Mouse (Mus musculus): Measurements from ENCODE around the gene Fbxo22. TPM values are rescaled to one million over a fixed set of nuclear protein-coding genes. Genes with fewer than 3 reads are reported as not detected.
"Not testable (repeated sequence)": the region's sequence is repeated elsewhere in the genome, so short reads cannot be mapped to it uniquely, and the experiment has no call there.

Fbxo22 gene
- polyA plus RNA-seq, 1 experiment from 2014 or later, result 79.1 TPM

DNA sequence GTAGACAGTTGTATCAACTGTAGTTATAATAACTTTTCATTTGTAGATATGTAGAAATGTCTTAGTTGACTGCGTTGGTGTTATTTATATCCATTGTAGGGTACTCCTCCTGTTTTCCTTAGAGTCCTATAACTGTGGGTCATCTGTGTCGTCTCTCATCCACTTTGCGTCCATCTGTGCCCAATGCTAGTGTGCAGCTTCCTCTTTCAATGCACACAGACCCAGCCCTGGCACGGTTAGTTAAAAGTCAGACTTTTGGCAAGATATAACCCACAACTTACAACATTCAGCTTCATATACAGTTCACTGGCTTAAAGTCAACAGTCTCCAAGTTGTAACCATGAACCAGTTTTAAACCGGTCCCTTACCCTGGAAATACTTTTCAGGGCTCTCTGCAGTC is 23.4 kb downstream of the Fbxo22 start:
- Histone ChIP-seq H3K4me1 (replicated peaks; ENCODE audit: control insufficient read depth, insufficient read depth, low read length) (no peaks in the 10 kb centered on the region), H3K9ac (no peak overlapping the region), H3K4me2 (replicated peaks) (no peak overlapping the region), H3K9me3 (ENCODE audit: control insufficient read depth, low read length) (no peaks in the 10 kb centered on the region), H3K36me3 (replicated peaks; ENCODE audit: control insufficient read depth, insufficient read depth) (no peaks in the 10 kb centered on the region), H3K27ac (no peak overlapping the region), H3K27me3 (ENCODE audit: control insufficient read depth, insufficient read depth, low read length) (no peaks in the 10 kb centered on the region), H3K4me3 (replicated peaks; ENCODE audit: low read length) (no peak overlapping the region)
- WGBS, result 93% methylated on average over 5 of the region's 5 CpGs
- ATAC-seq (ENCODE audit: low FRiP score) (no peak), DNase-seq (ENCODE audit: low spot score) (no peak)

DNA sequence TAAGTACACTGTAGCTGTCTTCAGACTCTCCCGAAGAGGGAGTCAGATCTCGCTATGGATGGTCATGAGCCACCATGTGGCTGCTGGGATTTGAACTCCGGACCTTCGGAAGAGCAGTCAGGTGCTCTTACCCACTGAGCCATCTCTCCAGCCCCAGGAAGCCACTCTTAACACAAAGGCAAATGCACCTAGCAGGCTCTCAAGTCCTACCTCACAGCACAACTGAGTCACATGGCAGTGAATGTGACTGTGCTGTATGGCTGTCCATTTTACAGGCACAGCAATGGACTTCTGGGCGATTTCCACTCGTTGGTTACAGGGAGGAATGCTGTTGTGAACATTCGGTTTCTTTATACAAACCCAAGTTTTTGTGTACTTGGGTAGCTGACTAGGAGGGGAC is 23.9 kb downstream of the Fbxo22 start:
- Histone ChIP-seq H3K27me3 (ENCODE audit: control insufficient read depth, insufficient read depth, low read length) (no peaks in the 10 kb centered on the region), H3K4me1 (replicated peaks; ENCODE audit: control insufficient read depth, insufficient read depth, low read length) (no peaks in the 10 kb centered on the region), H3K4me2 (replicated peaks) (no peak overlapping the region), H3K4me3 (replicated peaks; ENCODE audit: low read length) (no peak overlapping the region), H3K9me3 (ENCODE audit: control insufficient read depth, low read length) (no peaks in the 10 kb centered on the region), H3K27ac (no peak overlapping the region), H3K9ac (no peak overlapping the region), H3K36me3 (replicated peaks; ENCODE audit: control insufficient read depth, insufficient read depth) (no peaks in the 10 kb centered on the region)
- DNase-seq (ENCODE audit: low spot score) (no peak), ATAC-seq (ENCODE audit: low FRiP score) (no peak)
- 92% methylated on average over 7 of the region's 7 CpGs for WGBS

DNA sequence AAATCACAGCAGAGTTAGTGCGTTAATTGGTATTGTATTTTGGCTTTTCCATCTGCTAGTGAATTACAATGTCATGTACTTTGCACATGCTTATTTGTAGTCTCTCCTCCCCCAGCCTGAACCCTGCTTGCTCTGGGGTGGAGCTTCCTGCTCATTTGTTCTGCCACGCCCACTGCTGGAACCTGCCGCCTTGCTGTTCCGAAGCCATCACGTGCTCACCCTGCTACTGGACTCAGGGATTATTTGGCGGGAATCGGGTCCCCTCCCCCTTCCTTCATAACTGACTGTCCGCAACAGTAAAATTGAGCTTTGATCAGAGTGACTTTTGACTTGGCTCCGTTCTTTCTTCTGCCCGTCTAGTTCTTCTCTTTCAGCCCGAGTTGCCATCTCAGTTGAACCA is 24.4 kb downstream of the Fbxo22 start:
- not testable (repeated sequence) for H3K36me3 ChIP-seq (replicated peaks; ENCODE audit: control insufficient read depth, insufficient read depth); H3K27me3 ChIP-seq (ENCODE audit: control insufficient read depth, insufficient read depth, low read length); ATAC-seq (ENCODE audit: low FRiP score); H3K9ac ChIP-seq; H3K4me3 ChIP-seq (replicated peaks; ENCODE audit: low read length); H3K9me3 ChIP-seq (ENCODE audit: control insufficient read depth, low read length); H3K4me1 ChIP-seq (replicated peaks; ENCODE audit: control insufficient read depth, insufficient read depth, low read length); DNase-seq (ENCODE audit: low spot score); H3K4me2 ChIP-seq (replicated peaks); H3K27ac ChIP-seq
- 75% methylated on average over 11 of the region's 11 CpGs for WGBS

- Histone ChIP-seq H3K4me1 (replicated peaks; ENCODE audit: control insufficient read depth, insufficient read depth, low read length) (no peaks in the 10 kb centered on the region), H3K4me2 (replicated peaks) (no peak overlapping the region), H3K9ac (no peak overlapping the region), H3K36me3 (replicated peaks; ENCODE audit: control insufficient read depth, insufficient read depth) (no peaks in the 10 kb centered on the region), H3K27ac (no peak overlapping the region), H3K9me3 (ENCODE audit: control insufficient read depth, low read length) (no peaks in the 10 kb centered on the region), H3K4me3 (replicated peaks; ENCODE audit: low read length) (no peak overlapping the region), H3K27me3 (ENCODE audit: control insufficient read depth, insufficient read depth, low read length) (no peaks in the 10 kb centered on the region)
- no peak for DNase-seq (ENCODE audit: low spot score)
- no peak for ATAC-seq (ENCODE audit: low FRiP score)
- WGBS, result 70% methylated on average over 13 of the region's 13 CpGs
These were observed 27.8 kb downstream of the Fbxo22 start for GRCm38 (mm10) chr9:55236235-55237165.

DNA sequence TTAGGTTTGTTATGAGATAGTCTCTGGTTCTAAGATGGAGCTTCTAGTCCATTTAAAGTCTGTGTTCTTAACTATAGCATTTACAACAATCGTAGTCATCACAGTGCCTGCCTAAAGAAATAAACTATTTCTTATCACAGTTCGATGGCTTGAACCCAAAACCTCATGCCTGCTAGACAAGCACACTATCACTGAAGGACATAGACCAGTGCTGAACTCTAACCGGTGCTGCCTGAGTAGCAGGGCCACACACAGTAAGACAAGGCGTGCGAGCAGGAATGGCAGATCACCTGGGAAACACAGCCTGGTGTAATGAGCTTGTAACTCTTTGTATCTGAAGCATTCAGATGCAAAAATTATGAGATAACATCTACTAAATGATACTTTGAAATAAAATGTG is 32.1 kb downstream of the Fbxo22 start:
- ATAC-seq (ENCODE audit: low FRiP score), result no peak
- no peak overlapping the region for H3K4me3 ChIP-seq (replicated peaks; ENCODE audit: low read length)
- no peak overlapping the region for H3K9ac ChIP-seq
- no peaks in the 10 kb centered on the region for H3K36me3 ChIP-seq (replicated peaks; ENCODE audit: control insufficient read depth, insufficient read depth)
- WGBS, result 89% methylated on average over 5 of the region's 5 CpGs
- no peak overlapping the region for H3K27ac ChIP-seq
- no peaks in the 10 kb centered on the region for H3K9me3 ChIP-seq (ENCODE audit: control insufficient read depth, low read length)
- no peaks in the 10 kb centered on the region for H3K4me1 ChIP-seq (replicated peaks; ENCODE audit: control insufficient read depth, insufficient read depth, low read length)
- DNase-seq (ENCODE audit: low spot score), result no peak
- H3K4me2 ChIP-seq (replicated peaks), result no peak overlapping the region
- H3K27me3 ChIP-seq (ENCODE audit: control insufficient read depth, insufficient read depth, low read length), result no peaks in the 10 kb centered on the region

- H3K4me3 ChIP-seq (replicated peaks; ENCODE audit: low read length), result no peak overlapping the region; the same call in 1 of the 2 replicates
- no peak overlapping the region for H3K27ac ChIP-seq
- whole genome bisulfite sequencing, result 43% methylated on average over 24 of the region's 24 CpGs
- ATAC-seq (ENCODE audit: low FRiP score) (no peak), DNase-seq (ENCODE audit: low spot score) (no peak)
- H3K9ac ChIP-seq, result no peak overlapping the region
- H3K9me3 ChIP-seq (ENCODE audit: control insufficient read depth, low read length), result no peaks in the 10 kb centered on the region
- H3K27me3 ChIP-seq (ENCODE audit: control insufficient read depth, insufficient read depth, low read length), result no peaks in the 10 kb centered on the region
- no peaks in the 10 kb centered on the region for H3K36me3 ChIP-seq (replicated peaks; ENCODE audit: control insufficient read depth, insufficient read depth)
- no peaks in the 10 kb centered on the region for H3K4me1 ChIP-seq (replicated peaks; ENCODE audit: control insufficient read depth, insufficient read depth, low read length)
- peak overlapping the region; percentile 34 for H3K4me2 ChIP-seq (replicated peaks)
These were observed 33.3 kb downstream of the Fbxo22 start for GRCm38 (mm10) chr9:55241863-55242685.

DNA sequence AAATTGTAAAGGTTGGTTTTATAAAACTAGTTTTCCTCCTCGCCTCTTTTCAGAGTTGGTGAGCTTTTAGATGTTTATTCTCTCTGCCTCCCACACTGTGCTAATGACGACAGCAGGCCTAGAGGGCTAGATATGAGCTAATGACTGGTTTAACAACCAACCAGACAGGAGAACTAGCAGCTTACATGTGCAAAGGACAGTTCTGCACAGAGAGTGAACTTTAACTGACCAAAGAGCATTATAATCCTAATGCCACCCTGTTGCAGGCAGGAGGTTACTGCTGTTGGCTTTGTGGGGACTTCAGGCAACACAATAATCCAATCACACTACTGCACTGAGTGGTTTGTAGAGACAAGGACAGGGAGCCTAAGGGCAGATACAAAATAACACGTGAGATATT is 34.6 kb downstream of the Fbxo22 start:
- Histone ChIP-seq H3K9me3 (ENCODE audit: control insufficient read depth, low read length) (no peaks in the 10 kb centered on the region), H3K4me2 (replicated peaks) (no peak overlapping the region), H3K9ac (no peak overlapping the region), H3K4me3 (replicated peaks; ENCODE audit: low read length) (no peak overlapping the region), H3K27ac (no peak overlapping the region), H3K27me3 (ENCODE audit: control insufficient read depth, insufficient read depth, low read length) (no peaks in the 10 kb centered on the region), H3K36me3 (replicated peaks; ENCODE audit: control insufficient read depth, insufficient read depth) (no peaks in the 10 kb centered on the region), H3K4me1 (replicated peaks; ENCODE audit: control insufficient read depth, insufficient read depth, low read length) (no peaks in the 10 kb centered on the region)
- DNase-seq (ENCODE audit: low spot score), result no peak
- 89% methylated on average over 3 of the region's 3 CpGs for WGBS
- ATAC-seq (ENCODE audit: low FRiP score), result no peak

DNA sequence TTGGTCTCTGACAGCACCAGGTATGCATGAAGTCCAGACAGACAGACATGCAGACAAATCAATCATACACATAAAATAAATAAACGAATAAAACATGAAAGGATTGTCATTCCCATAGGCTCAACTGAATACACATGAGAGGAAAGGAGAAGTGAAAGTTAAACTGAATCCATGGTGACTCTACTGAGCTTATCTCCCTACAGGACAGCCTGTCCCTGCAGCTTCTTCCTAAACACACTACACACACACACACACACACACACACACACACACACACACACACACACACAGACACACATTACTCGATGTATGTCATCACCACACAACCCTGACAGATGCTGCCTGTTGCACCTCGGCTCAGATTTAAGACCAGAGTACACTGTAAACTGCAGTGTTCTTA is 35.4 kb downstream of the Fbxo22 start:
- DNase-seq (ENCODE audit: low spot score) (no peak), ATAC-seq (ENCODE audit: low FRiP score) (no peak)
- H3K27me3 ChIP-seq (ENCODE audit: control insufficient read depth, insufficient read depth, low read length), result no peaks in the 10 kb centered on the region
- H3K9me3 ChIP-seq (ENCODE audit: control insufficient read depth, low read length), result no peaks in the 10 kb centered on the region
- H3K4me2 ChIP-seq (replicated peaks), result no peak overlapping the region
- H3K4me1 ChIP-seq (replicated peaks; ENCODE audit: control insufficient read depth, insufficient read depth, low read length), result no peaks in the 10 kb centered on the region
- H3K36me3 ChIP-seq (replicated peaks; ENCODE audit: control insufficient read depth, insufficient read depth), result no peaks in the 10 kb centered on the region
- H3K27ac ChIP-seq, result no peak overlapping the region
- no peak overlapping the region for H3K9ac ChIP-seq
- no peak overlapping the region for H3K4me3 ChIP-seq (replicated peaks; ENCODE audit: low read length)
- 87% methylated on average over 3 of the region's 3 CpGs for WGBS

DNA sequence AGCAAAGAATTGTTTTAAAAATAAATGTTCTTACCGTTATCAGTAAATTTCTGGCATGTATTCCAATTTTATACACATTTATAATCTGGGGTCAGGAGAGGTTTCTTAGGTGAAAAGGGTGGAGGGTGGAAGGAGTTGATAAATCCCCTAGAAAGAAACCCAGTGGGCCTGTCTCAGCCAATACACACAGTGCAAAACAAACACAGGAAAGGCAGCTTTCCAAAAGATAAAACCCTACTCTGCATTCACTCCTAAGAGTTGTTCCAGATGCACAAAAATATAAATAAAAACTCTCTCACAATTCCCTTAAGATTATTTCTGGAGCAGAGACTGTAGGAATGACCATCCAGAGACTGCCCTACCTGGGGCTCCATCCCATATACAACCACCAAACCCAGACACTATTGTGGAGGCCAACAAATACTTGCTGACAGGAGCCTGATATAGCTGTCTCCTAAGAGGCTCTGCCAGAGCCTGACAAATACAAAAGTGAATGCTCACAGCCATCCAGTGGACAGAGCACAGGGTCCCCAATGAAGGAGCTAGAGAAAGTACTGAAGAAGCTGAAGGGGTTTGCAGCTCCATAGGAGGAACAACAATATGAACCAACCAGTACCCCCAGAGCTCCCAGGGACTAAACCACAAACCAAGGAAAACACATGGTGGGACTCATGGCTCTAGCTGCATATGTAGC is 36.5 kb downstream of the Fbxo22 start:
- not testable (repeated sequence) for DNase-seq (ENCODE audit: low spot score); H3K36me3 ChIP-seq (replicated peaks; ENCODE audit: control insufficient read depth, insufficient read depth); H3K4me2 ChIP-seq (replicated peaks); H3K27ac ChIP-seq; H3K4me3 ChIP-seq (replicated peaks; ENCODE audit: low read length); H3K9ac ChIP-seq; H3K27me3 ChIP-seq (ENCODE audit: control insufficient read depth, insufficient read depth, low read length); ATAC-seq (ENCODE audit: low FRiP score); H3K4me1 ChIP-seq (replicated peaks; ENCODE audit: control insufficient read depth, insufficient read depth, low read length); H3K9me3 ChIP-seq (ENCODE audit: control insufficient read depth, low read length)
- 91% methylated on average over 1 of the region's 1 CpGs for WGBS
